Mouse (Mus musculus): ENCODE results near the gene Olfr1450. TPM values are rescaled to one million over a fixed set of nuclear protein-coding genes. Genes with fewer than 3 reads are reported as not detected.

Olfr1450 gene
- total and polyA plus RNA-seq, 2 experiments = not detected

DNA sequence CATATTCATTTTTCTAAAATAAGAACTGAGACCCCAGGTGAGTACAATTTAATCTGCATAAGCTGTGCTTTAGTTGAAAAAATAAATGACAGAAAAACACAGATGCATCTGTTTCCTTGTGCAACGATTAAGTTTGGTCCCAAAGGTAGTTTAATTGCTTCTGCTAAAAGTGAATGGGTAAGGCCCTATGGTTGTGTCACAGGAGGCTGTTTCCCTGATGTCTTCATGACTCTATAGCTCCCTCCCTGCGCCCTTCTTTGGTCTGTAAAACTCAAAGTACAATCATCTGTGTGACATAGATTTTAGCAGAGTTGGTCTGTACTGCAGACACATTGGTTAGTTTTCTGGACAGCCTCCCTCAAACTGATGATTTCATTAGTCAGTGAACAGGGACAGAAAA lies 44.7 kb downstream of the Olfr1450 start, which contains the start of gene Olfr1451:
Gene Olfr1451 (plus strand): TSS at position 301 of the 400 bp plus-strand sequence.
- DNase-seq (ENCODE audit: extremely low read depth, low read depth, low spot score) = no peak
- Histone ChIP-seq H3K9ac (ENCODE audit: low read depth, low read length) (no peak within 1 kb of the TSS), H3K36me3 (ENCODE audit: control insufficient read depth, insufficient read depth, low read length) (no peaks in the 10 kb centered on the region), H3K4me3 (ENCODE audit: insufficient read depth, low read depth, low read length) (no peak within 1 kb of the TSS), H3K27me3 (ENCODE audit: control insufficient read depth, insufficient read depth, low read length) (no peaks in the 10 kb centered on the region), H3K79me2 (ENCODE audit: control insufficient read depth, insufficient read depth, low read length) (no peaks in the 10 kb centered on the region), H3K4me1 (ENCODE audit: control insufficient read depth, insufficient read depth, low read length) (no peaks in the 10 kb centered on the region), H3K27ac (replicated peaks; ENCODE audit: insufficient read depth, low read depth, low read length) (no peak within 1 kb of the TSS)
- TF ChIP-seq CTCF (IDR thresholded peaks at IDR 0.05; ENCODE audit: low read depth, low read length) (no peak), POLR2A (IDR thresholded peaks at IDR 0.05; ENCODE audit: extremely low read depth, insufficient read depth, low read length) (no peak)
- 69% methylated on average over 2 of the region's 2 CpGs for WGBS

Other genes starting within 250 kb of the Olfr1450 start
- 1.4 and 3.0 TPM in 2 replicates for gene Cntf, start 184.6 kb upstream of the Olfr1450 start, total RNA-seq (2014; rRNA removed)
- gene Cntf, start 184.6 kb upstream of the Olfr1450 start, polyA plus RNA-seq (2012; rRNA removed) = 0.66 TPM in 2 replicates
- gene Zfp91, start 154.1 kb upstream of the Olfr1450 start, total RNA-seq (2014; rRNA removed) = 35.2 and 38.7 TPM in 2 replicates
- gene Zfp91, start 154.1 kb upstream of the Olfr1450 start, polyA plus RNA-seq (2012; rRNA removed) = 11.8 and 12.3 TPM in 2 replicates
- gene Lpxn, start 154.1 kb upstream of the Olfr1450 start, total RNA-seq (2014; rRNA removed) = 2.6 and 4.4 TPM in 2 replicates
- 0.92 and 1.2 TPM in 2 replicates for gene Lpxn, start 154.1 kb upstream of the Olfr1450 start, polyA plus RNA-seq (2012; rRNA removed)
- gene Gm5244, start 103.6 kb upstream of the Olfr1450 start, total RNA-seq (2014; rRNA removed) = not detected in 2 replicates
- not detected in 2 replicates for gene Gm5244, start 103.6 kb upstream of the Olfr1450 start, polyA plus RNA-seq (2012; rRNA removed)
- not detected in 2 replicates for gene Olfr1444, start 93.0 kb upstream of the Olfr1450 start, total RNA-seq (2014; rRNA removed)
- gene Olfr1444, start 93.0 kb upstream of the Olfr1450 start, polyA plus RNA-seq (2012; rRNA removed) = not detected in 2 replicates
- not detected in 2 replicates for gene Olfr1445, start 66.4 kb upstream of the Olfr1450 start, total RNA-seq (2014; rRNA removed)
- gene Olfr1445, start 66.4 kb upstream of the Olfr1450 start, polyA plus RNA-seq (2012; rRNA removed) = not detected in 2 replicates
- gene Olfr1446, start 56.7 kb upstream of the Olfr1450 start, total RNA-seq (2014; rRNA removed) = not detected in 2 replicates
- gene Olfr1446, start 56.7 kb upstream of the Olfr1450 start, polyA plus RNA-seq (2012; rRNA removed) = not detected in 2 replicates
- gene Olfr1447, start 46.5 kb upstream of the Olfr1450 start, total RNA-seq (2014; rRNA removed) = not detected in 2 replicates
- not detected in 2 replicates for gene Olfr1447, start 46.5 kb upstream of the Olfr1450 start, polyA plus RNA-seq (2012; rRNA removed)
- gene Olfr1448, start 25.8 kb upstream of the Olfr1450 start, total RNA-seq (2014; rRNA removed) = not detected in 2 replicates
- gene Olfr1448, start 25.8 kb upstream of the Olfr1450 start, polyA plus RNA-seq (2012; rRNA removed) = not detected in 2 replicates
- gene Olfr1449, start 19.4 kb upstream of the Olfr1450 start, total RNA-seq (2014; rRNA removed) = not detected in 2 replicates
- gene Olfr1449, start 19.4 kb upstream of the Olfr1450 start, polyA plus RNA-seq (2012; rRNA removed) = not detected in 2 replicates
- gene Olfr1451, start 44.8 kb downstream of the Olfr1450 start, total RNA-seq (2014; rRNA removed) = not detected in 2 replicates
- not detected in 2 replicates for gene Olfr1451, start 44.8 kb downstream of the Olfr1450 start, polyA plus RNA-seq (2012; rRNA removed)
- gene Olfr1453, start 78.1 kb downstream of the Olfr1450 start, total RNA-seq (2014; rRNA removed) = not detected in 2 replicates
- not detected in 2 replicates for gene Olfr1453, start 78.1 kb downstream of the Olfr1450 start, polyA plus RNA-seq (2012; rRNA removed)
- gene Olfr1454, start 110.4 kb downstream of the Olfr1450 start, total RNA-seq (2014; rRNA removed) = not detected in 2 replicates
- not detected in 2 replicates for gene Olfr1454, start 110.4 kb downstream of the Olfr1450 start, polyA plus RNA-seq (2012; rRNA removed)
- not detected in 2 replicates for gene Olfr1457, start 147.6 kb downstream of the Olfr1450 start, total RNA-seq (2014; rRNA removed)
- not detected in 2 replicates for gene Olfr1457, start 147.6 kb downstream of the Olfr1450 start, polyA plus RNA-seq (2012; rRNA removed)
- gene Olfr1458, start 156.5 kb downstream of the Olfr1450 start, total RNA-seq (2014; rRNA removed) = not detected in 2 replicates
- gene Olfr1458, start 156.5 kb downstream of the Olfr1450 start, polyA plus RNA-seq (2012; rRNA removed) = not detected in 2 replicates
- not detected in 2 replicates for gene Olfr1459, start 199.3 kb downstream of the Olfr1450 start, total RNA-seq (2014; rRNA removed)
- gene Olfr1459, start 199.3 kb downstream of the Olfr1450 start, polyA plus RNA-seq (2012; rRNA removed) = not detected in 2 replicates
- not detected in 2 replicates for gene Olfr1461, start 212.7 kb downstream of the Olfr1450 start, total RNA-seq (2014; rRNA removed)
- gene Olfr1461, start 212.7 kb downstream of the Olfr1450 start, polyA plus RNA-seq (2012; rRNA removed) = not detected in 2 replicates
- gene Olfr1462, start 235.5 kb downstream of the Olfr1450 start, total RNA-seq (2014; rRNA removed) = not detected in 2 replicates
- gene Olfr1462, start 235.5 kb downstream of the Olfr1450 start, polyA plus RNA-seq (2012; rRNA removed) = not detected in 2 replicates